Mouse (Mus musculus): ENCODE data around the gene Wtip.
"Not testable (repeated sequence)": the region's sequence is repeated elsewhere in the genome, so short reads cannot be mapped to it uniquely, and the experiment has no call there.

Wtip gene

GRCm38 (mm10) chr7:34133117-34133762 is at the start of gene Wtip:
Gene Wtip, minus strand, starts transcription at chr7:34133268.
- no peak for DNase-seq (ENCODE audit: low spot score in 2 of 2)

- not testable (repeated sequence) for DNase-seq (ENCODE audit: low spot score in 2 of 2)
Measured at GRCm38 (mm10) chr7:34176241-34176640, 43.2 kb upstream of the Wtip start.

GRCm38 (mm10) chr7:34172251-34172650 is 39.2 kb upstream of the Wtip start:
- no peak for DNase-seq (ENCODE audit: low spot score in 2 of 2)

DNA sequence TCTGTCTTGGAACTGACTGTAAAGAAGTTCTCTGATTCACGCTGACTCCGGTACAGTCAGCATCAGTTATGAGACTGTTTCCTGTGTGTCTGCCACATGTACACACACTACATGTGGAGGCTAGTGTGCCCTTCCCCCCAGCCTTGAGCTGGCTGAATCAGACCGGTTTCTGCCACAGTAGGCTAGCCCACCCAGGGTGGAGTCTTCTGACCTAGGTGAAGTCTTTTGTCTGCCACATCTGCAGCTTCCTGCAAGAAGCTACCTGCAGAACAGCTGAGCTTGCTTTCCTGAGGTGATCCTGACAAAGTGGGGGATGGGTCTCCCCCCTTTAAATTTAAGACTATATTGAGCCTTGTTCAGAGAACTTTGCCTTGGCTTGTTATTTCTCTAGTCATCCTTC is 36.4 kb upstream of the Wtip start, which contains the start of gene Uba2:
Gene Uba2, minus strand, starts transcription at position 146 of the 400 bp plus-strand sequence.
- DNase-seq (ENCODE audit: low spot score in 2 of 2), result no peak

- DNase-seq (ENCODE audit: low spot score in 2 of 2), result peak; percentile 82 to 93
Measured at GRCm38 (mm10) chr7:34168470-34169251, 35.6 kb upstream of the Wtip start.

DNA sequence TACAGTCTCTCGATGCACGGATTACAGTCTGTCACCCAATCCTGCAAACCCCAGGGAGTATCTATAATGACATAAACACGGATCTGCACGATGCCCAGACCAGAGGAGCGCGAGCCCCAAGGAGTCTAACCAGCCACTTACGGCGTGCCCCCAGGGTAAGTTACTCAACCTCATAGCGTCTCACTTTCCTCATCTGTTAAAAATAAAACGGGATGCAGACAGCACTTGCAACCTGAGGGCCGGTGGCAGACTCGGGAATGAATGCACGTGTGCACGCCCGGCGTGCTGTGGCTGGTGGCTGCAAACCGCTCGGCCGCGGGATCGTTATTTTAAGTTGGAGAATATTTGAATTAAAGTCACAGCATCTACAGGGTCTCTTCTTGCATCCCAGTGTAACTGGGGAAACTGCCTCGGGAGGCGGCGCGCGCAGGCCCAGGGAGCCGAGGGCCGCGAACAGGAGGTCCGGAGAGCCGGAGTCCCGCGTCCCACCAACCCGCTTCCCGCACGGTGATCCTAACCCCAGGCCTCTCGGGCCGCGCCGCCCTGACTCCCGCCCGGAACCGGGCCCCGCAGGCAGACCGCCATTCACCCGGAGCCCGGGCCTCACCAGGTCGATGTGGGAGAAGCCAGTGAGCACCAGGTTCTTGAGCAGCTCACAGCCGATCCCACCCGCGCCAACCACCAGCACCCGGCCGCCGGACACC is 34.9 kb upstream of the Wtip start:
- DNase-seq (ENCODE audit: low spot score in 2 of 2), result peak in 1 of 2 experiments; percentile 26

DNA sequence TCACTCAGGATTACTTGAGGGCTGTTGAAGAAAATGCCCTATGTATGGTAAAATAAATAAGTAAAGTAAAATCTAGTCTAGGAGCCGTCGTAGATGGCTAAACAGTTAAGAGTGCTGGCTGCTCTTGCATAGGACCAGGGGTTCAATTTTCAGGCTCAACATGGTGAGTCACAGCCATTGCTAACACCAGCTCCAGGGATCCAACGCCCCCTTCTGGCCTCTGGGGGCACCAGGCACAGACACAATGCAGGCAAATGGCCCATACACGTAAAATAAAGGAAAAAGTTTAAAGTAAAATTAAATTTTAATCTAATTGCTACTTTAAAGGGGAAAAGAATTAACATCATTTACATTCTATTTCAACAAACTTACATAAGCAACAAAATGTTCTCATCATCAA is 33.8 kb upstream of the Wtip start:
- no peak for DNase-seq (ENCODE audit: low spot score in 2 of 2)

DNA sequence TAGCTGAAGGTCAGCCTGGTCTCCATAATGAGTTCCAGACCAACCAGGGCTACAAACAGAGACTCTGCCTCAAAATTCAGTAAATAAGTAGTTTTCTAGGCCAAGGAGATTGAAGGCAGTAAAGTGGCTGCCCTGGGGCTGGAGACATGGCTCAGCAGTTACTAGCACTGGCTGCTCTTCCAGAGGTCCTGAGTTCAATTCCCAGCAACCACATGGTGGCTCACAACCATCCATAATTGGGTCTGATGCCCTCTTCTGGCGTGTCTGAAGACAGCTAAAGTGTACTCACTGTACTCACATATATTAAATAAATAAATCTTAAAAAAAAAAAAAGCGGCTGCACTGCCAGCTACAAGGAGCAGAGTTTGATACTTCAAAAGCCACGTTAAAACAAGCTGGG is 32.9 kb upstream of the Wtip start:
- DNase-seq (ENCODE audit: low spot score in 2 of 2), result no peak

DNA sequence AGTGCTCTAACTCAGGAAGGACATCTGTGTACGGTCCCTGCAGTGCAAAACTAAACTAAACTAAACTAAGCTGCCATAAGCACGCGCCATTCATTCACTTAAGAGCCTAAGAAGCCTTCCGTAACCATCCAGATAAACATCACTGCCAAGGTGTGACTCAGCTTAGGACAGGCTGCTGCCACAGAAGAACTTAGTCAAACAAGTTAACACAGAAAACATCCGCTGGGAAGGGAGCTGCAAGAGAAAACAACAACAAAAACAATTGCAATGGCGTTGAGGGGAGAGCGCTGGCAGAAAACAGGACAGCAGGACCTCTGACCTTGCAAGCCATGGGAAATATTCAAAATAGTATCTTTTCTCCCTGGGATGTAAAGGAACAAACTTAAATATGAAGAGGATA is 31.6 kb upstream of the Wtip start:
- no peak for DNase-seq (ENCODE audit: low spot score in 2 of 2)

DNA sequence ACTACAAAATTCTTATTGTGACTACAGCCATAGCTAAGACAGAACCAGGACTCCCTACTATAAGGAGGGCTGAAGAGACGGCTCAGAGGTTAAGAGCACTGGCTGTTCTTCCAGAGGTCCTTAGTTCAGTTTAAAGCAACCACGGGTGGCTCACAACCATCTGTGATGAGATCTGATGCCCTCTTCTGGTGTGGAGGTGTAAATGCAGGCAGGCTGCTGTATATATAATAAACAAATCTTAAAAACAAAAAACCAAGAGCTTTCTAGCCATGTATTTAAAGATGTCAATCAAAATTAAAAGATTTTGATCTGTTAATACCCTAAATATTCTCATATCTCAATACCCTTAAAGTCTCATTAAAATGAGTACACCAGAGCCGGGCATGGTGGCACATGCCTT is 26.1 kb upstream of the Wtip start:
- DNase-seq (ENCODE audit: low spot score in 2 of 2), result no peak

DNA sequence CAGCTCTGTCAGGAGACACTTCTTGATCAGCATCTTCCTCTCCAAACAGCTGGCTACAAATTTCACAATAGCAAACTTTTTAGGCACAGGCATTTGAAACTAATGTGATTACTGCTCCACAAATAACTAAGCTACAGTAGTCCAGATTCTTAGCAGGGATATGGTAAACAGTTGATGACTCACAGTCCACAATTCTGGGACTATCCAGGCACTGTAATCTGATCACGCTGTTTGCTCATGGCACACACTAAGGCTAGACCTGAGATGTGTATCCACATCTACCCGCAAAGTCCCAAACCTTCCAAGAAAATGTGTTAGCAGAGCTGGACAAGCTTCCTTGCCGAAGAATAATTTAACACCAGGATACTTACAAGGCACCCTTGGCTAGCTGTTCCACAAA is 24.9 kb upstream of the Wtip start:
- DNase-seq (ENCODE audit: low spot score in 2 of 2), result no peak

DNA sequence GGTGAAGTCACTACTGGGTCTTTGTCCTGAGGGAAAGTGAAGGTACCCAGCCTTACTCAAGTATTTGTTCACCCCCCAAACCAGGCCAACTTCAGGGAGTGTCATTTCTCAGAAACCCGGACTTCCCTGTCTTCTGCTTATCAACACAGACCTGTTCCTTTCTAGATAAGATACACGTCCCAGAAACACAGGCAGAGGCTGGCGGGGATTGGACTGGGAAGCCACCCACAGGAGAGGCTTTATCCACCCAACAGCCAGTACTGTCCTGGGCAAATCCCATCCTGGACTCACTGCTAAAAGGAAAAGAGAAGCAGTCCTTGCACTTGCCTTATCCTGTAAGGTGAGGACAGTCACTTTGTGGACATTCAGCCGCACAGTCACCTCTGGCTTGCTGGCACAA is 14.1 kb upstream of the Wtip start:
- no peak for DNase-seq (ENCODE audit: low spot score in 2 of 2)

DNA sequence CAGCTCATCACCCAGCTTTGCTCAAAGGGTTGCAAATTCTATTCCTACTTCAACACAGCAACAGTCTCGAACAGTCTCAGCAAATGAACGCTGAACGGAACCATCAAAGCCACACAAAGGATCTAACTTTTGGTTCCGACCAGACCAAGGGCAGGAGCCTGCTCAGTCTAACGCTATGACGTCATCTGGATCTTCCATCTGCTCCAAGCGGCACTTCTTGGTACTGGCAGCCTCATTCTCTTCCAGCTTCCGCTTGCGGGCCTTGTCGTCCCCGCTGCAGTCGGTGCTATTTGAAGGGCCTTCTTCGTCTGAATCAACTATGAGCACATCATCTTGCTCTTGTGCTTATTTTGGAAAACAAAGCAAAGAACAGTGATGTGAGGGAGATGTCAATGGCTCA is 8.1 kb upstream of the Wtip start:
- peak in 1 of 2 experiments; percentile 21 for DNase-seq (ENCODE audit: low spot score in 2 of 2)

DNA sequence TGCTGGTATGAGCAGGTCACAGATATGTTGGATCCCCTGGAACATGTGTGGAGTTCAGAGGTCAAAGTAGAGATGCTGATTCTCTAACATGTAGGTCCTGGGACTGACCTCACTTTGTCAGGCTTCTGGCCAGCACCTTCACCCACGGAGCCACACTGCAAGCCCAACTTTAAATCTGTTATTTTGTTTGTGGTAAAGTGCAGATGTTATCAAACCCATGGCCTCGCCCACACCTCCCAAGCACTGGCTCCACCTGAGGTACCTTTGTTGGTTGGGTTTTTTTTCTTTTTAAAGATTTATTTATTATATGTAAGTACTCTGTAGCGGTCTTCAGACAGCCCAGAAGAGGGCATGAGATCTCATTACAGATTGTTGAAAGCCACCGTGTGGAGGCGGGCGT is 6.4 kb upstream of the Wtip start:
- DNase-seq (ENCODE audit: low spot score in 2 of 2), result no peak

- DNase-seq (ENCODE audit: low spot score in 2 of 2), result no peak
Measured at GRCm38 (mm10) chr7:34134336-34134735, 1.3 kb upstream of the Wtip start.

DNA sequence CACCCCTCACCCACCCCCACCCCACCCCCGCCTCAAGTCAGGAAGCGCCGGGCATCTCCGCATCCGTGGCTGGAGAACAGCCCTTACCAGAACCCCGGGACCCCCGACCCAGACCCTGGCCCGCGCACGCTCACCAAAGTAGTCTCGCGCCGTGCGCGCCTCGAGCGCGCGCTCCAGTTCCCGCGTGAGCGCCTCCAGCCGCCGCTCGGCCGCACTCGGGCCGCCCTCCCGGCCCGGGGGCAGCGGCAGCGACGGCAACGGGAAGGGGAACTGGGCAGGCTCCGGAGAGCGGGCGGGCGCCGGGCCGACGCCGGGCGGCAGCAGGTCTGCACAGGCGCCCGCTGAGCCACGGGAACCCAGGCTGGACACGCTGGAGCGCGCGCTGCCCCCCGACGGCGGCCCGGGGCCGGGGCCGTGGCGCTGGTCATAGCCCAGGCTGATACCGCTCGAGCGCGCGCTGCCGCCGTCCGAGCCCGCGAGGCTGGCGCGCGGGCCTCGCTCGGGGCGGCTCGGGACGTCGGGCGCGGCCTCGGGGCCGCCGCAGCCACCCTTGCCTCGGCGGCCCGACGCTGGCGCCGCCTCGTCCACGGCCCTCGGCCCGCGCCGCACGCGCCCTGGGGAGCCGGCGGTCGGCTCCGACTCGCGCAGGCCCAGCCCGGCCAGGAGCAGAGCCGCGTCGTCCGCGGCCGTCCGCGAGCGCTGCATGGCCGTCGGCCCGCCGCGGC is 551 bp downstream of the Wtip start:
- no peak for DNase-seq (ENCODE audit: low spot score in 2 of 2)

- no peak for DNase-seq (ENCODE audit: low spot score in 2 of 2)
Measured at GRCm38 (mm10) chr7:34131959-34132354, 1.1 kb downstream of the Wtip start.

- DNase-seq (ENCODE audit: low spot score in 2 of 2), result no peak
Measured at GRCm38 (mm10) chr7:34131118-34131517, 1.9 kb downstream of the Wtip start.

- DNase-seq (ENCODE audit: low spot score in 2 of 2), result no peak
Measured at GRCm38 (mm10) chr7:34126291-34126690, 6.8 kb downstream of the Wtip start.

GRCm38 (mm10) chr7:34125346-34125745 is 7.7 kb downstream of the Wtip start:
- no peak for DNase-seq (ENCODE audit: low spot score in 2 of 2)

- DNase-seq (ENCODE audit: low spot score in 2 of 2), result no peak
Measured at GRCm38 (mm10) chr7:34122987-34123720, 9.9 kb downstream of the Wtip start.

Measured in left cerebral cortex, adult 9 months (tissue).